Mouse (Mus musculus) heart, postnatal 0 days (tissue): ENCODE results near the gene H2al1a. TPM values are rescaled to one million over a fixed set of nuclear protein-coding genes. Genes with fewer than 3 reads are reported as not detected.

Experiments
- ATAC-seq: fragments of 200-750 bp; cut with Nextera tagmentation; 2 replicates; pipeline ENCODE4 v1.8.0; 2017; ENCODE audit warnings: low read depth, moderate number of reproducible peaks, moderate library complexity; ENCODE audit not compliant: insufficient read depth
- DNase-seq: peaks from one replicate; pipeline ENCODE4 v3.0.0-alpha.2; 2016; ENCODE audit warnings: low spot score
- H3K27ac ChIP-seq: fragments of 300-500 bp; sonication (generic); 2 replicates; pipeline ENCODE4 v1.5.1; 2014; ENCODE audit warnings: low read depth, mild to moderate bottlenecking
- H3K27me3 ChIP-seq: fragments of 300-500 bp; sonication (generic); 2 replicates; pipeline ENCODE4 v1.6.1; 2014; ENCODE audit warnings: low read length, mixed read lengths; ENCODE audit not compliant: control insufficient read depth, insufficient read depth
- H3K36me3 ChIP-seq: fragments of 300-500 bp; sonication (generic); replicated peaks from 2 replicates; pipeline ENCODE4 v1.6.1; 2014; ENCODE audit warnings: low read length, mixed read lengths; ENCODE audit not compliant: control insufficient read depth, insufficient read depth
- H3K4me1 ChIP-seq: fragments of 300-500 bp; sonication (generic); 2 replicates; pipeline ENCODE4 v1.6.1; 2014; ENCODE audit warnings: antibody characterized with exemption; ENCODE audit not compliant: control insufficient read depth, insufficient read depth
- H3K4me2 ChIP-seq: fragments of 300-500 bp; sonication (generic); 2 replicates; pipeline ENCODE4 v1.6.1; 2014; ENCODE audit warnings: low read depth, mild to moderate bottlenecking, low read length, moderate library complexity
- H3K4me3 ChIP-seq: fragments of 300-500 bp; sonication (generic); 2 replicates; pipeline ENCODE4 v1.5.1; 2014; ENCODE audit warnings: low read depth, low read length
- H3K9ac ChIP-seq: fragments of 300-500 bp; sonication (generic); replicated peaks from 2 replicates; pipeline ENCODE4 v1.6.1; 2014; ENCODE audit warnings: low read depth, low read length, mixed read lengths
- H3K9me3 ChIP-seq: fragments of 300-500 bp; sonication (generic); replicated peaks from 2 replicates; pipeline ENCODE4 v1.6.1; 2016; ENCODE audit warnings: low read length; ENCODE audit not compliant: control insufficient read depth
- CTCF ChIP-seq: IDR thresholded peaks from 2 replicates; pipeline ENCODE4 v1.5.1; 2016; ENCODE audit warnings: antibody characterized with exemption, control low read depth, low read depth
- EP300 ChIP-seq: IDR thresholded peaks from 2 replicates; pipeline ENCODE4 v1.6.1; 2016; ENCODE audit warnings: antibody characterized with exemption, low read depth
- WGBS: fragments of 180-500 bp; shearing (Covaris S2); extraction: QIAGEN DNeasy Blood & Tissue Kit; methylation state at CpG from one replicate; pipeline ENCODE4 v1.1.7; 2014; 5-methylcytosine and 5-hydroxymethylcytosine counted together
- polyA plus RNA-seq: library from polyadenylated mRNA; unstranded; fragments of >200 nt; fragmentation: Nextera tagmentation; extraction: Ambion mirVana; gene quantifications from 2 replicates; pipeline ENCODE4 v1.2.1, GENCODE M21; 2015
- total RNA-seq: library from RNA; depleted of rRNA; stranded (reverse); fragments of >200 nt; gene quantifications from 2 replicates; pipeline ENCODE4 v1.2.3, GENCODE M21; 2014; ENCODE audit warnings: low replicate concordance

H2al1a gene
- total and polyA plus RNA-seq, 2 experiments from 2014 or later = not detected

GRCm38 (mm10) chrX:11264918-11265317 is 34.1 kb upstream of the H2al1a start:
- Histone ChIP-seq H3K4me3 (no peak overlapping the region), H3K4me1 (no peaks in the 10 kb centered on the region), H3K9ac (no peak overlapping the region), H3K4me2 (no peak overlapping the region), H3K36me3 (no peaks in the 10 kb centered on the region), H3K27ac (no peak overlapping the region), H3K27me3 (no peaks in the 10 kb centered on the region), H3K9me3 (no peaks in the 10 kb centered on the region)
- ATAC-seq (no peak), DNase-seq (no peak)
- no peak for TF ChIP-seq EP300
- no peak for TF ChIP-seq CTCF
- WGBS = 65% methylated on average over 8 of the region's 8 CpGs

DNA sequence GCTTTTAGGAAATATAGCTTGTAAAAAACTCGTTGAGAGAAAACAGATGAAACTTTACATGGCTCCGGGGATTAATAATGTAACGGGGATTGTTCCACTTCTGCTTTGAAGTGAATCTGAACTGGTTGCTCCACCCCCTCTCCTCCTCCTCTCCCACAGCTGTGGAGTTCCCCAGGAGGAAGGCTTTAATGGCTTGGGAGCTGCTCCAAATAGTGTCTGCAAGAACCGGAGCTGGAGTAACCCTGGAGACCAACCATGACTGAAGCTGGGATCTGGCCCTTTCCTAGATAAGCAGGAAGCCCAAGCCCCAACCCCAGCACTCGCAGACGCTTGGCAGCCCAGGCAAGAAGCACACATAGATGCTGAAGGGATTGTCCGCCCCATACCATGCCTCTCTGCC is 31.3 kb upstream of the H2al1a start:
- ATAC-seq (no peak), DNase-seq (no peak)
- H3K4me3 ChIP-seq = no peak overlapping the region
- H3K9ac ChIP-seq = no peak overlapping the region
- no peak for TF ChIP-seq CTCF
- no peaks in the 10 kb centered on the region for H3K4me1 ChIP-seq
- H3K36me3 ChIP-seq = no peaks in the 10 kb centered on the region
- H3K9me3 ChIP-seq = no peaks in the 10 kb centered on the region
- H3K4me2 ChIP-seq = no peak overlapping the region
- no peak overlapping the region for H3K27ac ChIP-seq
- 45% methylated on average over 7 of the region's 7 CpGs for WGBS
- H3K27me3 ChIP-seq = no peaks in the 10 kb centered on the region

DNA sequence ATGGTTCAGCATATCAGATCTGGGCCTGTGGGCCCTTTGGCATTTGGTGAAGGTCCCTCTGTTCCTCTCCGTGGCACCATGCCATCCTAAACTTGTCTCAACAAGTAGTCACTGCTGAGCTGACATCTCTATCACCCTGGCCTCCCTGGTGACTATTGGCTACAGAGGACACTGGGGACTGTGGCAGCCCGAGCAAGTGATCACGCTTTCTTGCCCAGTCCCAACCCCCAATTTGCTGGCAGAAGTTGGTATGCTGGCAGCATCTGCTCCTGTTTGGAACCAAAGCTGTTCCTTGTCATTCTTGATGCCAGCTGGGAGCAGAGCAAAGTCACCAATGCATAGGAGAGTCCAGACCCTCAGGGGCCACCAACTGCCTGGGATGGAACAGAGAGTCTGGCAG is 30.0 kb upstream of the H2al1a start:
- Histone ChIP-seq H3K4me3 (no peak overlapping the region), H3K27me3 (no peaks in the 10 kb centered on the region), H3K27ac (no peak overlapping the region), H3K4me2 (no peak overlapping the region), H3K9me3 (no peaks in the 10 kb centered on the region), H3K4me1 (no peaks in the 10 kb centered on the region), H3K36me3 (no peaks in the 10 kb centered on the region), H3K9ac (no peak overlapping the region)
- DNase-seq (no peak), ATAC-seq (no peak)
- TF ChIP-seq EP300 (no peak), CTCF (no peak)
- 75% methylated on average over 3 of the region's 3 CpGs for WGBS

DNA sequence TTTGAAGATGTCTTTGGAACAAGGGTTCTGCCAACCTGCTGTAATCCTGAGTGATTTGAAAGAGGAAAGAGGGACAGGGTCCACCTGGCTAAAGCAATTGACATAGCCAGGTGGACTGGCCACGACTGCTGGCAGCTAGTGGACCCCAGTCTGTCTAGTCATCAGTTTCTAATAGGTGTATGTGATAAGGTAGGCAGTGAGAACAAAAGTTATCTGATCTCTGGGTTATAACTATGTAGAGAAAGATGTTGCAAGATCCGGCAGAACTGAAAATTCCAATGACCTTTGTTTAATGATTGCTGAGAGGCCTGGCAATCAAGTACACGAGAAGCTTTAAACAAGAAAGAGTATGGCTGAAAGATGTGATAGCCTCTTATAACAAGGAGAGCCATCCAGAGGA is 25.9 kb upstream of the H2al1a start:
- Histone ChIP-seq H3K9ac (no peak overlapping the region), H3K4me3 (no peak overlapping the region), H3K4me2 (no peak overlapping the region), H3K4me1 (no peaks in the 10 kb centered on the region), H3K36me3 (no peaks in the 10 kb centered on the region), H3K9me3 (no peaks in the 10 kb centered on the region), H3K27me3 (no peaks in the 10 kb centered on the region; the same call in 1 of the 2 replicates), H3K27ac (no peak overlapping the region)
- DNase-seq (no peak), ATAC-seq (no peak)
- 69% methylated on average over 3 of the region's 3 CpGs for WGBS
- no peak for TF ChIP-seq CTCF
- no peak for TF ChIP-seq EP300

DNA sequence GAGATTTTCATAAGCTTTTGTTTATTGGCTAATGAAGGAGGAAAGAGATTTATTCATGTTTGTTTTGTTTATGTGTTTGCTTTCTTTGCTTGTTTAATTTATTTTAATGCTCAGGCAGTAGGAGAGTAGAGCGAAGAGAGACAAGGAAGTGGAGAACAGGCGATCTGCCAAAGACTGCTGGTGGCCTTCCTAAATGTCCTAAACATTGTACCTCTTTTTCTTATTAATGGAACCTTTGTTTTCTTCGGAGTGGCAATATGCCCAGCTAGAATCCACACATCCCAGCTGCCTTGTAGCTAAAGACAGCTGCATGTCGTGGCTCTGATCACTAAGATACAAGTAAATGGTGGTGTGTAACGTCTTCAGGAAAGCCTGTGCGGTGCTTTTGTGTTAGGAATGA is 22.0 kb upstream of the H2al1a start:
- 75% methylated on average over 6 of the region's 6 CpGs for WGBS
- ATAC-seq (no peak), DNase-seq (no peak)
- H3K4me2 ChIP-seq = no peak overlapping the region
- H3K4me3 ChIP-seq = no peak overlapping the region
- TF ChIP-seq CTCF = no peak
- TF ChIP-seq EP300 = no peak
- no peaks in the 10 kb centered on the region for H3K36me3 ChIP-seq
- no peaks in the 10 kb centered on the region for H3K4me1 ChIP-seq
- no peak overlapping the region for H3K27ac ChIP-seq
- no peak overlapping the region for H3K9ac ChIP-seq
- H3K27me3 ChIP-seq = no peaks in the 10 kb centered on the region; the same call in 1 of the 2 replicates
- H3K9me3 ChIP-seq = no peaks in the 10 kb centered on the region

GRCm38 (mm10) chrX:11280741-11281140 is 18.3 kb upstream of the H2al1a start:
- no peak overlapping the region for H3K4me2 ChIP-seq
- no peak for ATAC-seq
- H3K9me3 ChIP-seq = no peaks in the 10 kb centered on the region
- H3K9ac ChIP-seq = no peak overlapping the region
- no peaks in the 10 kb centered on the region for H3K4me1 ChIP-seq
- WGBS = 48% methylated on average over 2 of the region's 2 CpGs
- no peak overlapping the region for H3K27ac ChIP-seq
- H3K36me3 ChIP-seq = no peaks in the 10 kb centered on the region
- DNase-seq = no peak
- H3K27me3 ChIP-seq = no peaks in the 10 kb centered on the region; the same call in 1 of the 2 replicates
- no peak for TF ChIP-seq EP300
- TF ChIP-seq CTCF = no peak
- H3K4me3 ChIP-seq = no peak overlapping the region
